Mouse (Mus musculus): Measurements from ENCODE around the gene Mfap5. TPM values are rescaled to one million over a fixed set of nuclear protein-coding genes. Genes with fewer than 3 reads are reported as not detected.
"Not testable (repeated sequence)": the region's sequence is repeated elsewhere in the genome, so short reads cannot be mapped to it uniquely, and the experiment has no call there.

Gene Mfap5
- polyA plus RNA-seq, 1 experiment, result 3.6 TPM

DNA sequence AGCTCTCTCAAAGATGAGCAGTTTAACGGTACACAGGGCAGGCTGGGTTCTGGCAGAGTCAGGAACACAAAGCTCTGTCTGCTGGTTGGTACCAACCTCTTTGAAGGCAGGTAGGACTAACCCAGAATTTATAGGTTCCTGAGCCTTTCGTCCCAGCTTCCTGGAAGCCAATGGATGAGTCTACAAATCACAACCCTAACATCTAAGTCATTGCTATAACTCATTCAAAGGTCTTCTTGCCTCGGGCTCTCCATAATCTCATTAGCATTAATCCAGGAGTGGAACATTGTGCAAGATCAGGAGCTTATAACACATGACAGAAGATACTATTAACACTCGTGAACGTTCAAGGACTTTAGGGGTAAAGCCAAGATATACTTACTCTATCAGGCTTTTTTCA lies 7.0 kb upstream of the Mfap5 start, which contains the start of gene Rimklb:
TSS of gene Rimklb (minus strand) at position 101 of the 400 bp plus-strand sequence.
- H3K4me3 ChIP-seq (ENCODE audit: low read depth, low read length), result no peak within 1 kb of the TSS
- no peak within 1 kb of the TSS for H3K9ac ChIP-seq (ENCODE audit: low read depth, poor library complexity, severe bottlenecking)
- no peaks in the 10 kb centered on the region for H3K9me3 ChIP-seq (replicated peaks; ENCODE audit: control insufficient read depth, insufficient read depth, low read length, poor library complexity, severe bottlenecking)
- TF ChIP-seq CTCF (IDR thresholded peaks at IDR 0.05; ENCODE audit: low read depth, low read length), result no peak
- no peak for TF ChIP-seq EP300 (IDR thresholded peaks at IDR 0.05; ENCODE audit: insufficient read depth, low read depth, low read length)
- TF ChIP-seq POLR2A (IDR thresholded peaks at IDR 0.05; ENCODE audit: insufficient read depth, low read length), result no peak
- H3K27ac ChIP-seq (ENCODE audit: insufficient read depth, low read length), result no peak within 1 kb of the TSS
- no peaks in the 10 kb centered on the region for H3K27me3 ChIP-seq (ENCODE audit: control insufficient read depth, insufficient read depth, low read length, poor library complexity, severe bottlenecking)
- H3K36me3 ChIP-seq (ENCODE audit: control insufficient read depth, insufficient read depth, low read length, poor library complexity, severe bottlenecking), result no peaks in the 10 kb centered on the region
- peaks cover 6% of the 10 kb centered on the region for H3K4me1 ChIP-seq (ENCODE audit: control insufficient read depth, insufficient read depth, low read length)

DNA sequence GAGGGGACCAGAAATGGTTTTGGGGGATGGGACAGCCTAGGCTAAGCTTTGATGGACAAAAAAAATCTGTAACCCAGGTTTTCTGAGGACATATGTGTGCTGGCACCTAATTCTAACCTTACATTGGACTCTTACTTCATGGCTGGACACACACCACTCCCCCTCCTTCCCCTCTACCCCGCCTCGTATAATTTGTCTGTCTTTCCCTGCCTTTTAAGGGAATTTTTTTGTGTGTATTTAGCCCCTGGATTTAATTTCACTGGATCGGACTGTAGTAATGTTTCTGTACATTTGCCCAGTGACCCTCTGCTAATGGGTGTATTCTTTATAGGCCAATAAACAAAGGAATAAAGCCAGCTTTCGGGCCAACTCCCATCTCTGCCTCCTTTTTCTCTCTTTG lies 604 bp upstream of the Mfap5 start:
- Histone ChIP-seq H3K36me3 (ENCODE audit: control insufficient read depth, insufficient read depth, low read length, poor library complexity, severe bottlenecking) (no peaks in the 10 kb centered on the region), H3K27ac (ENCODE audit: insufficient read depth, low read length) (no peak overlapping the region), H3K9ac (ENCODE audit: low read depth, poor library complexity, severe bottlenecking) (no peak overlapping the region), H3K9me3 (replicated peaks; ENCODE audit: control insufficient read depth, insufficient read depth, low read length, poor library complexity, severe bottlenecking) (no peaks in the 10 kb centered on the region), H3K4me3 (ENCODE audit: low read depth, low read length) (no peak overlapping the region), H3K27me3 (ENCODE audit: control insufficient read depth, insufficient read depth, low read length, poor library complexity, severe bottlenecking) (no peaks in the 10 kb centered on the region), H3K4me1 (ENCODE audit: control insufficient read depth, insufficient read depth, low read length) (no peaks in the 10 kb centered on the region)
- TF ChIP-seq POLR2A (IDR thresholded peaks at IDR 0.05; ENCODE audit: insufficient read depth, low read length) (no peak), EP300 (IDR thresholded peaks at IDR 0.05; ENCODE audit: insufficient read depth, low read depth, low read length) (no peak), CTCF (IDR thresholded peaks at IDR 0.05; ENCODE audit: low read depth, low read length) (no peak)

- TF ChIP-seq EP300 (IDR thresholded peaks at IDR 0.05; ENCODE audit: insufficient read depth, low read depth, low read length) (no peak), POLR2A (IDR thresholded peaks at IDR 0.05; ENCODE audit: insufficient read depth, low read length) (no peak), CTCF (IDR thresholded peaks at IDR 0.05; ENCODE audit: low read depth, low read length) (no peak)
- no peak overlapping the region for H3K9ac ChIP-seq (ENCODE audit: low read depth, poor library complexity, severe bottlenecking)
- no peaks in the 10 kb centered on the region for H3K27me3 ChIP-seq (ENCODE audit: control insufficient read depth, insufficient read depth, low read length, poor library complexity, severe bottlenecking)
- H3K4me3 ChIP-seq (ENCODE audit: low read depth, low read length), result no peak overlapping the region
- no peaks in the 10 kb centered on the region for H3K36me3 ChIP-seq (ENCODE audit: control insufficient read depth, insufficient read depth, low read length, poor library complexity, severe bottlenecking)
- H3K27ac ChIP-seq (ENCODE audit: insufficient read depth, low read length), result no peak overlapping the region
- no peaks in the 10 kb centered on the region for H3K9me3 ChIP-seq (replicated peaks; ENCODE audit: control insufficient read depth, insufficient read depth, low read length, poor library complexity, severe bottlenecking)
- no peaks in the 10 kb centered on the region for H3K4me1 ChIP-seq (ENCODE audit: control insufficient read depth, insufficient read depth, low read length)
Measured at GRCm38 (mm10) chr6:122508494-122508893, 2.8 kb downstream of the Mfap5 start.

DNA sequence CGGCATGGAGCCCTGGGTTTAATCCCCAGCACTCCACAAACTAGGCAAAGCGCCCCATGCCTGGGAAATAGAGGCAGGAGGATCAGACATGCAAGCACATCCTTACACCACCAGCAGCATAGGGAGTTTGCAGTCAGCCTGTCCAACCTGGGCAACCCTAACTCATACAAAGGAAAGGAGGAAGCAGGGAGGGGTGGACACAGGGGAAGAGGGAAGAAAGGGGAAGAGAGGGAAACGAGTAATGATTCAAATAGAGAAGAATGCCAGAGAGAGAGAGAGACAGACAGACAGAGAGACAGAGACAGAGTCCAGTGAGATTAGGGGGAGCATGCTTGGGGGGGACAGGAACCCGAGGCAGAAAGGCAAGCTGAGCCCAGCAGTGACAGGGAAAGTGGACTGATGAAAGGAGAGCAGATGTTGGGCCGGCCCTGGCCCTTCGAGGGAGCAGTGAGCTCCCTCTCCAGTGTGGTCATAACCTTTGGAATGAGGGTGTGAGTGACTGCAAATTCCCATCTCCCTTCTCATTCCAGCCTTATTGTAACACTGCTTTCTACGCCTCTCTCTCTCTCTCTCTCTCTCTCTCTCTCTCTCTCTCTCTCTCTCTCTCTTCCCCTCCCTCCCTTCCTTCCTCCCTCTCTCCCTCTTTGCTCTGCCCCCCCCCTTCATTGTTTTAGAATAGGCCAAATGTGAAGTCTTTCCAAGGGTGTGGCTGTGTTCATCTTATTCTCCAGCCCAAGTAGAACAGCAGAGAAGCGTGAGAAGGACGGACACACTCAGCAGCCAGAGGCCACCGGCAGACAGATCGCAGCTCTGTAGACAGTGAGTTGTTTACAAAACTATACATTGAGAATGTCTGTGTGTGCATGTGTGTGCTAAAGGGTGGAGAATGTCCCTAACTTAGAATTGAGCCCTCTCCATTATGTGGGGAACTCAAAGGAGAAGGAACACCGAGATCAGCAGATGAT lies 7.6 kb downstream of the Mfap5 start:
- Histone ChIP-seq H3K9ac (ENCODE audit: low read depth, poor library complexity, severe bottlenecking) (no peak overlapping the region), H3K27me3 (ENCODE audit: control insufficient read depth, insufficient read depth, low read length, poor library complexity, severe bottlenecking) (no peaks in the 10 kb centered on the region), H3K27ac (ENCODE audit: insufficient read depth, low read length) (no peak overlapping the region), H3K4me1 (ENCODE audit: control insufficient read depth, insufficient read depth, low read length) (no peaks in the 10 kb centered on the region), H3K4me3 (ENCODE audit: low read depth, low read length) (no peak overlapping the region), H3K36me3 (ENCODE audit: control insufficient read depth, insufficient read depth, low read length, poor library complexity, severe bottlenecking) (no peaks in the 10 kb centered on the region), H3K9me3 (replicated peaks; ENCODE audit: control insufficient read depth, insufficient read depth, low read length, poor library complexity, severe bottlenecking) (no peaks in the 10 kb centered on the region)
- TF ChIP-seq POLR2A (IDR thresholded peaks at IDR 0.05; ENCODE audit: insufficient read depth, low read length) (no peak), EP300 (IDR thresholded peaks at IDR 0.05; ENCODE audit: insufficient read depth, low read depth, low read length) (no peak), CTCF (IDR thresholded peaks at IDR 0.05; ENCODE audit: low read depth, low read length) (no peak)

- TF ChIP-seq EP300 (IDR thresholded peaks at IDR 0.05; ENCODE audit: insufficient read depth, low read depth, low read length) (no peak), POLR2A (IDR thresholded peaks at IDR 0.05; ENCODE audit: insufficient read depth, low read length) (no peak), CTCF (IDR thresholded peaks at IDR 0.05; ENCODE audit: low read depth, low read length) (no peak)
- no peak overlapping the region for H3K4me3 ChIP-seq (ENCODE audit: low read depth, low read length)
Measured at GRCm38 (mm10) chr6:122514312-122514711, 8.7 kb downstream of the Mfap5 start.

DNA sequence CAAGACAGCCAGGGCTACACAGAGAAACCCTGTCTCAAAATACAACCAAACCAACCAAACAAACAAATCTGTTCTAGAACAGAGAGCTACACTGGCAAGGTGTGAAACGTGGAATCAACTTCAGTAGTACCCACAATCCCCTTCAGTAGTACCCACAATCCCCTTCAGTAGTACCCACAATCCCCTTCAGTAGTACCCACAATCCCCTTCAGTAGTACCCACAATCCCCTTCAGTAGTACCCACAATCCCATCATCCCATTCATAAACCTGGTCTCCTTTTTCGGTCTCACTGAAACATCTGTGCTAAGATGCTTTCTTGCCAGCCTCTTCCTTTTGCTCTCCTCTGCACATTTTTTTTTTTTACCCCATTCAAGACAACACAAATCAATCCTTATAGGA lies 10.1 kb downstream of the Mfap5 start:
- not testable (repeated sequence) for H3K9me3 ChIP-seq (replicated peaks; ENCODE audit: control insufficient read depth, insufficient read depth, low read length, poor library complexity, severe bottlenecking); H3K27me3 ChIP-seq (ENCODE audit: control insufficient read depth, insufficient read depth, low read length, poor library complexity, severe bottlenecking); H3K4me1 ChIP-seq (ENCODE audit: control insufficient read depth, insufficient read depth, low read length); H3K4me3 ChIP-seq (ENCODE audit: low read depth, low read length); H3K27ac ChIP-seq (ENCODE audit: insufficient read depth, low read length); H3K36me3 ChIP-seq (ENCODE audit: control insufficient read depth, insufficient read depth, low read length, poor library complexity, severe bottlenecking); H3K9ac ChIP-seq (ENCODE audit: low read depth, poor library complexity, severe bottlenecking)

More at GRCm38 (mm10) chr6:122514312-122514711, 8.7 kb downstream of the Mfap5 start:
- no peaks in the 10 kb centered on the region for H3K9me3 ChIP-seq (replicated peaks; ENCODE audit: control insufficient read depth, insufficient read depth, low read length, poor library complexity, severe bottlenecking)
- H3K27ac ChIP-seq (ENCODE audit: insufficient read depth, low read length), result no peak overlapping the region
- H3K36me3 ChIP-seq (ENCODE audit: control insufficient read depth, insufficient read depth, low read length, poor library complexity, severe bottlenecking), result no peaks in the 10 kb centered on the region
- H3K27me3 ChIP-seq (ENCODE audit: control insufficient read depth, insufficient read depth, low read length, poor library complexity, severe bottlenecking), result no peaks in the 10 kb centered on the region
- no peak overlapping the region for H3K9ac ChIP-seq (ENCODE audit: low read depth, poor library complexity, severe bottlenecking)
- H3K4me1 ChIP-seq (ENCODE audit: control insufficient read depth, insufficient read depth, low read length), result no peaks in the 10 kb centered on the region
